Mouse (Mus musculus) megakaryocyte progenitor cell, adult 5-6 weeks (primary cell): ENCODE data around the gene Fgf8. TPM values are rescaled to one million over a fixed set of nuclear protein-coding genes. Genes with fewer than 3 reads are reported as not detected.

Experiments used
- ATAC-seq: replicated peaks from 2 replicates; pipeline ENCODE4 v1.8.0; 2016; ENCODE audit warnings: mild to moderate bottlenecking, moderate TSS enrichment, inconsistent platforms; ENCODE audit not compliant: poor library complexity
- total RNA-seq, 2 experiments: library from RNA; stranded (forward) in 1 of 2; stranded (reverse) in 1 of 2; fragments of 157-497, 149-512 nt in 1 of 2; fragments of 200-1000 nt in 1 of 2; gene quantifications; 2 replicates each; pipeline versions ENCODE4 v1.2.3 to v1.2.4; 2015 to 2017

Fgf8 gene
- total RNA-seq, 2 experiments from 2014 or later, result not detected

- no peak for ATAC-seq
Observed at GRCm38 (mm10) chr19:45730042-45730441, 12.7 kb downstream of the Fgf8 start.

- ATAC-seq, result no peak
Observed at GRCm38 (mm10) chr19:45727231-45727630, 15.5 kb downstream of the Fgf8 start.

DNA sequence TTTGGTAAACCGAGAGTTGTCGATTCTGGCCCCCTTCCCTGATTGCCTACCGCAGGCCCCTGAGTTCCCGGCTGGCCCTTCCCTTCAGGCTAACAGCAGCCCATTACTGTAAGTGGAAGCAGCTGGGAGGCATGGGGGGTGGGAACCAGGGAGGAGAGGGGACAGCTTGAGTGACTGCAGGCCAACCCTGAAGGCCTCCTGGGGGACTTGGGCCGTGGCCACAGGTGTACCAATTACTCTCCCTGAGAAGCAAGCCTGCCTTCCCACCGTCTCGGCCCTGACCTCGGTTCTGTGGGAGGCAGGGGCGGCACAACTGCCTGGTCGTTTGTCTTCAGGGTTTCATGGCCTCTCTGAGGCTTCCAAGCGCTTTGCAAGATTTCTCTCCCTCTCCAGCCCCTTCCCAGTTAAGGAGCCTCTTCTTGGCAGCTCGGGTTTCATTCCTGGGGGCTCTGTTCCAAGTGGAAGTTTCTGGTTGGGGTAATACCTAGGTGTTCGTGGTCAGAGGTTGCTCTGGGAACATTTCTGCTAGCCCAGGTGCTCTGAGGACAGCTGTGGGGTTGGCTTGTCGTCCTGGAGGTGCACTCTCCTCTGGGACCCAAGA is 16.9 kb downstream of the Fgf8 start:
- no peak for ATAC-seq

- no peak for ATAC-seq
Observed at GRCm38 (mm10) chr19:45722188-45722587, 20.5 kb downstream of the Fgf8 start.

DNA sequence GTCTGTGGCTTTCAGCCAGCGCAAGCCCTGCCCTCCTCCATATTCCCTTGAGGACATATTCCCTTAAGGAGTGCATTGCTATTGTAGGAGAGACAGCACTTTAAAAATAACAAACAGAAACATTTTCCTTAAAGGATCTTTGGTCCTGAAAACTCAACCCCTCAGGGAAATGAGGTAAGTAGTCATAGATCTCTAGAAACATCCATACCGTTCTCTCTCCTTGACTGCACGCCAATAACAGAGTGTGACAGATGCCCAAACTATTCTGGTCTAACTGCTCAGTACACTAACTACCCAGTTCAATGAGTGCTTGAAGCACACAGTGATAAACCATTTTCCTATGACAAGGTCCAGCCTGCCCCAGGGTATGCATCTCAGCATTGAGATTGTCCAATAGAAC is 24.4 kb downstream of the Fgf8 start:
- no peak for ATAC-seq

DNA sequence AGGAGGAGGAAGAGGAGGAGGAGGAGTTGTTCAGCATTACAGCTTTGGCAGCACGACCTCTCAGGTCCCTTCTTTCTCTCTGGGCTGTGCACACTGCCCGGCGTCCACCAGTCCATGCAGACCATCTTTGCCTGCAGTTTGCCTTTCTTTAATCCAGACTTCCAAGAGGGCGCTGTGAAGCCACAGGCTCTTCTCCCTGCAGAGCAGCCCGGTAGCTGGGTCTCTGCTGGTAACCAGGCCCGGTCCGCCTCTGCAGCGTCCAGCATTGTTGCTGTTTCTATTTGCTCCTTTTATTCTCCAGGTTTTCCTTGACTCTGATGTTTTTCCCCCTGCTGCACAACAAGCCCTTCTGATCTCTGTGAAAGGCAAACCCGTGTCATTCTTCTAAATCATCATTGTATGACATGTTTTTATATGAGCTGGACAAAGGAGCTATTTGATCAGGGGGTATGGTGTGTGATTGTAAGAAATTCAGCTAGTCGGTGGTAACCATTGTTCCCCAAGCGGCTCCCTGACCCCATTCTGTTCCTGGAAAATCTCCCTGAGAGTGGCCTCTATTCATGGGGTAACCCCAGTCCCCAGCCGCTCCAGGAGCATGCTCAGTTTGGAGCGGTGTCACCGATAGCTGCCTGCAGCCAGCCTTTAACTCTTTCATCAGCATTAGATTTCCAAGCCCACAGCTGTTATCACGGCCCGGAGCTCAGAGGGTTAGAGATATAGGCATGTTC is 25.1 kb downstream of the Fgf8 start:
- no peak for ATAC-seq

DNA sequence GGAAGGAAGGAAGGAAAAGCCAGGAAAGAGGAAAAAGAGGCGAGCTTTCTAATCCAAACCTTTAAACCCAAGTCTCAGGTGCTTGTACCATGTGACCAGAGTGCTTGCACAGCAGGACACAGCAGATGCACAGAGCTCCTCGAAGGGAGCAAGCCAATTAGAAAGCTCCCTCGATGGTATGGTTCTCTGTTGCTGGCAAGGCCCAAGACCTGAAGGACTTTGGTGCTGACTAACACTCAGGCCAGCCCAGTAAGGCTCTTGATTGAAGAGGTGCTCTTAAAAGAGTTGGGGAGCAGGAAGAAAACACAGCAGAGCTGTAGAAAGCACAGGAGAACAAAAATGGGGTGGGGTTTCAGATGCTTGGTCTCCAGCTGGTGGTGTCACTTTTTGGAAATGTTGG is 34.0 kb downstream of the Fgf8 start:
- ATAC-seq, result no peak

GRCm38 (mm10) chr19:45696281-45696600 is 46.5 kb downstream of the Fgf8 start:
- no peak for ATAC-seq

- no peak for ATAC-seq
Observed at GRCm38 (mm10) chr19:45695496-45696280, 47.0 kb downstream of the Fgf8 start.

DNA sequence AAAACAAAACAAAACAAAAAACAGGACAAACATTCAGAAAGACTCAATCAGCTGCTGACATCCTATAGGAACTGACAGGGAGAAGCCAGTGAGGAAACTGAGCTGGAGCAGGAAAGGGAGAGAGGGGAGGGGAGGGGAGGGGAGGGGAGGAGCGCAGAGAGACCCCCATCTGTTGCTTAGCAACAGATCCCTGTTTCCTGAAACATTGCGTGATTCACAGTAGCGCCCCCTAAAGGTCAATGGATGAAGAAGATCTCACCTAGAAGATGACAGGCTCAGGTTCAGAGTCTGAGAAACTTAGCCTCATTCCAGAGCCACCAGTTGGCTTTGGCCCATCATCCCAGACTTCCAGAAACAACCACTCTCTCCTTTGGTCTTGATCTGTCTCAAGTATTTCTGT is 48.7 kb downstream of the Fgf8 start:
- ATAC-seq, result no peak

DNA sequence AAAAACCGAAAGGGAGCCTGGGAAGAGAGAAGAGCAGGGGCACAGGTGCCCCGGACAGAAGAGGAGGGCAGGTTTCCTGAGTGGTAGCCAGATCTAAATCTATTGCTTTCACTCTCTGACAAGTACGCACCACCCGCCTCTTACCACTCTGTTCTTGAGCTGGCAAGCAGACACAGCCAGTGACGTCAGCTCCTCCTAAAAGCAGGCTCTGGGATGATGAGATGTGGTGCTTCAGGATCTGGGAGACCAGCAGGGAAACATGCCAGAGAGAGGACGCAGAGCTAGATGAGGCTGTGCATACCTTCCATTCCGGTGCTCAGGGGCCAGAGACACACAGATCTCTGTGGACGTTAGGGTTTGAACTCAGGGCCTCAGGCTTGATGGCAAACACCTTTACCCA is 50.5 kb downstream of the Fgf8 start:
- no peak for ATAC-seq

GRCm38 (mm10) chr19:45691001-45691535 is 51.6 kb downstream of the Fgf8 start:
- no peak for ATAC-seq

DNA sequence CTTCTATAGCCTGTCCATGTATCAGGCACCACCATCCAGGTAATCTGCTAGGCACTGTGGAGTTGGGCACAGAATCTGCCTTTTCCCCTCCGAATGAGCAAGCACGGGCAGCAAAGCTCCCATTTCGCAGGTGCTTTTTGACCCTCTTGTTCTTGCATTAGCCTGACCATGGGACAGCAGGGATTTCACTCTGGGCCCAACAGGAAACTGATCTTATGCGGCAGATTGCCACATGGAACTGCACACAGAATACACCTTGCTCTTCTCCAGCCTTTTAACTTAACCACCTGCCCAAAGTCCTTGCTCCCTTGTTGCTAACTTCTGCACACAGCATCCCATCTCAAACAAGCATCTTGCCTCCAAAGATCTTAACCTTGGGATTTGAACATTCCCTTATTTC is 55.7 kb downstream of the Fgf8 start:
- ATAC-seq, result no peak

Other genes with a start within 250 kb of the Fgf8 start
- gene Poll, start 182.4 kb downstream of the Fgf8 start, total RNA-seq (2015), result 5.6 and 7.0 TPM in 2 replicates
- gene Poll, start 182.4 kb downstream of the Fgf8 start, total RNA-seq (2017), result 13.2 and 18.5 TPM in 2 replicates
- gene Gm17018, start 182.3 kb downstream of the Fgf8 start, total RNA-seq (2015), result 21.1 and 32.4 TPM in 2 replicates
- 39.5 and 40.6 TPM in 2 replicates for gene Gm17018, start 182.3 kb downstream of the Fgf8 start, total RNA-seq (2017)
- gene Fbxw4, start 82.6 kb downstream of the Fgf8 start, total RNA-seq (2015), result 26.0 and 27.0 TPM in 2 replicates
- gene Fbxw4, start 82.6 kb downstream of the Fgf8 start, total RNA-seq (2017), result 22.3 and 31.5 TPM in 2 replicates
- gene Npm3, start 6.7 kb upstream of the Fgf8 start, total RNA-seq (2015), result 105 and 126 TPM in 2 replicates
- 115 and 121 TPM in 2 replicates for gene Npm3, start 6.7 kb upstream of the Fgf8 start, total RNA-seq (2017)
- 65.4 and 66.0 TPM in 2 replicates for gene Mgea5, start 40.9 kb upstream of the Fgf8 start, total RNA-seq (2015)
- gene Mgea5, start 40.9 kb upstream of the Fgf8 start, total RNA-seq (2017), result 109 and 124 TPM in 2 replicates
- gene Kcnip2, start 73.1 kb upstream of the Fgf8 start, total RNA-seq (2015), result 1.5 TPM in 1 of 2 replicates, not detected in the other
- gene Kcnip2, start 73.1 kb upstream of the Fgf8 start, total RNA-seq (2017), result 0.07 TPM in 1 of 2 replicates, not detected in the other